Mouse (Mus musculus) gastrocnemius, adult 8-10 months (tissue): Measurements from ENCODE around the gene Kcnk7. TPM values are rescaled to one million over a fixed set of nuclear protein-coding genes. Genes with fewer than 3 reads are reported as not detected.

ENCODE experiments used
- DNase-seq, 2 experiments: peaks; one replicate each; pipeline ENCODE4 v3.0.0; 2022; ENCODE audit warnings: low spot score in 2 of 2
- microRNA-seq: library from miRNA; unstranded; fragments of <30 nt; microRNA quantifications from one replicate; pipeline ENCODE4 v1.2.0, GENCODE M21; 2022
- total RNA-seq, 4 experiments: library from RNA; stranded (reverse); gene quantifications; 2 replicates each; pipeline ENCODE4 v1.2.4; 2022

The Kcnk7 gene
- total RNA-seq, 4 experiments from 2014 or later = not detected

GRCm38 (mm10) chr19:5749476-5749875 is 45.3 kb downstream of the Kcnk7 start:
- DNase-seq = no peak

GRCm38 (mm10) chr19:5750951-5751350 is 46.8 kb downstream of the Kcnk7 start:
- no peak for DNase-seq

GRCm38 (mm10) chr19:5751742-5752141 is 47.6 kb downstream of the Kcnk7 start:
- DNase-seq = no peak

GRCm38 (mm10) chr19:5756321-5756985 is 52.3 kb downstream of the Kcnk7 start:
- DNase-seq = no peak

Small RNA genes within 50 kb of the gene (microRNA-seq; reads per million reads assigned to microRNA genes)
- not detected for gene Mir6987

Other genes starting within 250 kb of the Kcnk7 start
- 1 to 10 TPM; 5.5 to 8.1 (median 6.3) TPM for gene Ccdc85b, start 246.5 kb upstream of the Kcnk7 start, total RNA-seq
- gene Fibp, start 243.8 kb upstream of the Kcnk7 start, total RNA-seq = 10 to 100 TPM; 29.2 to 35.1 (median 32.8) TPM
- gene Ctsw, start 235.9 kb upstream of the Kcnk7 start, total RNA-seq = not detected
- gene Efemp2, start 230.4 kb upstream of the Kcnk7 start, total RNA-seq = 1 to 10 TPM; 3.2 to 6.1 (median 3.8) TPM
- gene Mus81, start 216.0 kb upstream of the Kcnk7 start, total RNA-seq = 10 to 100 TPM; 18.5 to 22.8 (median 21.2) TPM
- gene Cfl1, start 213.9 kb upstream of the Kcnk7 start, total RNA-seq = 10 to 100 TPM; 44.8 to 57.2 (median 51.2) TPM
- under 1 TPM in 3 of 4 experiments, not detected in 1; 0.31 to 0.67 (median 0.47) TPM for gene 1700020D05Rik, start 200.6 kb upstream of the Kcnk7 start, total RNA-seq
- gene Snx32, start 193.8 kb upstream of the Kcnk7 start, total RNA-seq = 1 to 10 TPM; 5.3 to 6.4 (median 5.9) TPM
- gene Ovol1, start 143.7 kb upstream of the Kcnk7 start, total RNA-seq = not detected
- 1 to 10 TPM; 2.0 to 2.6 (median 2.5) TPM for gene Ap5b1, start 136.3 kb upstream of the Kcnk7 start, total RNA-seq
- gene Rnaseh2c, start 102.5 kb upstream of the Kcnk7 start, total RNA-seq = 10 to 100 TPM; 40.5 to 63.8 (median 50.9) TPM
- 10 to 100 TPM; 17.2 to 23.9 (median 21.6) TPM for gene Kat5, start 94.1 kb upstream of the Kcnk7 start, total RNA-seq
- gene Rela, start 66.9 kb upstream of the Kcnk7 start, total RNA-seq = 10 to 100 TPM; 13.8 to 20.5 (median 15.0) TPM
- 1 to 10 TPM; 2.1 to 6.9 (median 6.3) TPM for gene Sipa1, start 40.7 kb upstream of the Kcnk7 start, total RNA-seq
- gene Map3k11, start 15.6 kb upstream of the Kcnk7 start, total RNA-seq = 1 to 10 TPM; 7.1 to 8.7 (median 8.1) TPM
- gene Pcnx3, start 15.5 kb upstream of the Kcnk7 start, total RNA-seq = 10 to 100 TPM; 11.8 to 15.2 (median 13.7) TPM
- gene Ehbp1l1, start 21.9 kb downstream of the Kcnk7 start, total RNA-seq = 100 to 1,000 TPM; 195 to 259 (median 242) TPM
- gene Fam89b, start 25.3 kb downstream of the Kcnk7 start, total RNA-seq = 10 to 100 TPM; 17.0 to 18.5 (median 18.2) TPM
- gene Ltbp3, start 36.5 kb downstream of the Kcnk7 start, total RNA-seq = 10 to 100 TPM; 32.6 to 42.8 (median 39.2) TPM
- 10 to 100 TPM; 71.4 to 91.0 (median 82.6) TPM for gene Scyl1, start 67.1 kb downstream of the Kcnk7 start, total RNA-seq
- 1 to 10 TPM; 2.7 to 4.5 (median 3.0) TPM for gene Frmd8, start 170.9 kb downstream of the Kcnk7 start, total RNA-seq
- gene Slc25a45, start 173.4 kb downstream of the Kcnk7 start, total RNA-seq = 1 to 10 TPM in 3 of 4 experiments, under 1 TPM in 1; 0.80 to 1.3 (median 1.1) TPM
- under 1 TPM; 0.12 to 0.34 (median 0.26) TPM for gene Tigd3, start 189.8 kb downstream of the Kcnk7 start, total RNA-seq
- 10 to 100 TPM; 70.5 to 97.8 (median 77.4) TPM for gene Dpf2, start 208.6 kb downstream of the Kcnk7 start, total RNA-seq
- gene Cdc42ep2, start 220.4 kb downstream of the Kcnk7 start, total RNA-seq = 1 to 10 TPM; 8.6 to 9.9 (median 8.7) TPM